Mouse (Mus musculus) left cerebral cortex, adult 9 months (tissue): Measurements from ENCODE around the gene Slc26a1.

ENCODE experiments used
- DNase-seq, 2 experiments: peaks; one replicate each; pipeline ENCODE4 v3.0.0; 2022; ENCODE audit warnings: low spot score in 2 of 2

Gene Slc26a1

DNA sequence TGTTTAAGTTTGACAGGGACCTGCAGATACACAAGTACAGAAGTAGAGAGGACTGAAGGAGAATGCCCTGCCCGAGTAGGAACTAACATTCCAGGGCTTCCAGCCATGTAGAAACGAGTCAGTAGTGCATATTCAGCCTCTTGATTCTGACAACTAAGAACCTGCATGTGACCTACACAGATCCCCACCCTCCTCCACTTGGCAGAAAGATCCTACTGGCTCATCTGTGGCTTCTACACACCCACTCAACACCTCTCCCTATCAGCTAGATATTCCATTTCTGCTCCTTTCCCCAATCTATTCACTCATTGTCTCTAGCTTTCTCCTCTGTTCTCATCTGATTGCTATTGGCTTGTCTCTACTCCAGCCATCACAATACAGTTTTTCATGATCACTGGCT is 53.5 kb downstream of the Slc26a1 start:
- peak in 1 of 2 experiments; percentile 23 for DNase-seq
